Mouse (Mus musculus) myocyte (in vitro differentiated cells): ENCODE measurements around the gene Tmem259. TPM values are rescaled to one million over a fixed set of nuclear protein-coding genes. Genes with fewer than 3 reads are reported as not detected.

Source experiments
- H3K27me3 ChIP-seq: one replicate; pipeline ENCODE4 v1.6.1; 2011; ENCODE audit not compliant: control insufficient read depth, insufficient read depth, insufficient read length
- H3K36me3 ChIP-seq: one replicate; pipeline ENCODE4 v1.6.1; 2011; ENCODE audit not compliant: control insufficient read depth, insufficient read depth
- H3K4me2 ChIP-seq: one replicate; pipeline ENCODE4 v1.6.1; 2011; ENCODE audit warnings: low read depth, control low read depth
- H3K4me3 ChIP-seq: one replicate; pipeline ENCODE4 v1.5.1; 2011; ENCODE audit warnings: mild to moderate bottlenecking, control low read depth, moderate library complexity
- H3K79me2 ChIP-seq: one replicate; pipeline ENCODE4 v1.6.1; 2011; ENCODE audit not compliant: control insufficient read depth, insufficient read depth
- H3ac ChIP-seq: one replicate; pipeline ENCODE4 v1.6.1; 2011; ENCODE audit not compliant: control insufficient read depth, insufficient read length
- CEBPB ChIP-seq: IDR thresholded peaks from 2 replicates; pipeline ENCODE4 v1.6.1; 2011; ENCODE audit warnings: mild to moderate bottlenecking, moderate library complexity; ENCODE audit not compliant: poor library complexity, insufficient read depth, severe bottlenecking
- E2F4 ChIP-seq: IDR thresholded peaks from one replicate; pipeline ENCODE4 v1.6.1; 2011; ENCODE audit warnings: mild to moderate bottlenecking, control low read depth, moderate library complexity; ENCODE audit not compliant: insufficient read depth
- MAX ChIP-seq: IDR thresholded peaks from one replicate; pipeline ENCODE4 v1.6.1; 2011; ENCODE audit warnings: low read depth, mild to moderate bottlenecking, control low read depth
- MYOD1 ChIP-seq, 3 experiments: IDR thresholded peaks; one replicate each; pipeline ENCODE4 v1.6.1; 2011; ENCODE audit warnings: control low read depth in 2 of 3, low read depth in 2 of 3, mild to moderate bottlenecking in 2 of 3, moderate library complexity in 1 of 3; ENCODE audit not compliant: insufficient read length in 2 of 3, control insufficient read depth in 1 of 3
- MYOG ChIP-seq, 3 experiments: IDR thresholded peaks; one replicate each; pipeline ENCODE4 v1.6.1; 2011; ENCODE audit warnings: control low read depth in 2 of 3, low read depth in 2 of 3, mild to moderate bottlenecking in 2 of 3; ENCODE audit not compliant: insufficient read length in 2 of 3, control insufficient read depth in 1 of 3, insufficient read depth in 1 of 3
- POLR2A ChIP-seq: IDR thresholded peaks from one replicate; pipeline ENCODE4 v1.6.1; 2011; ENCODE audit warnings: low read depth, mild to moderate bottlenecking, control low read depth, moderate library complexity; ENCODE audit not compliant: insufficient read length
- POLR2AphosphoS2 ChIP-seq: IDR thresholded peaks from one replicate; pipeline ENCODE4 v1.6.1; 2011; ENCODE audit warnings: low read depth, control low read depth; ENCODE audit not compliant: insufficient read length
- REST ChIP-seq: IDR thresholded peaks from one replicate; pipeline ENCODE4 v1.6.1; 2011; ENCODE audit warnings: mild to moderate bottlenecking, control low read depth, moderate library complexity; ENCODE audit not compliant: insufficient read depth, insufficient read length
- SRF ChIP-seq: IDR thresholded peaks from one replicate; pipeline ENCODE4 v1.6.1; 2011; ENCODE audit warnings: low read depth; ENCODE audit not compliant: control insufficient read depth, insufficient read length
- TCF12 ChIP-seq: IDR thresholded peaks from one replicate; pipeline ENCODE4 v1.6.1; 2011; ENCODE audit warnings: mild to moderate bottlenecking, control low read depth; ENCODE audit not compliant: poor library complexity, insufficient read depth, severe bottlenecking
- TCF3 ChIP-seq: IDR thresholded peaks from one replicate; pipeline ENCODE4 v1.6.1; 2011; ENCODE audit warnings: low read depth, control low read depth; ENCODE audit not compliant: insufficient read length
- USF1 ChIP-seq: IDR thresholded peaks from one replicate; pipeline ENCODE4 v1.6.1; 2011; ENCODE audit warnings: low read depth, mild to moderate bottlenecking, control low read depth, moderate library complexity
- polyA plus RNA-seq: library from polyadenylated mRNA; unstranded; fragments of >200 nt; fragmentation: generic; extraction: Trizol; gene quantifications from one replicate; pipeline ENCODE4 v1.2.1, GENCODE M21; 2012; ENCODE audit warnings: missing spikeins

Gene Tmem259
- polyA plus RNA-seq, 1 experiment: 152 TPM

- peak overlapping the region; percentile 47 for H3K4me2 ChIP-seq
- peaks cover 5% of the 10 kb centered on the region for H3K36me3 ChIP-seq
- H3ac ChIP-seq: no peak overlapping the region
- no peaks in the 10 kb centered on the region for H3K27me3 ChIP-seq
- TF ChIP-seq TCF12 (no peak), MYOG (IDR thresholded peaks at IDR 0.05; ENCODE audit: control insufficient read depth in 1 of 3, insufficient read depth in 1 of 3, insufficient read length in 2 of 3, low read depth in 2 of 3) (peak in 2 of 3 experiments; percentile 49 to 66), MYOD1 (IDR thresholded peaks at IDR 0.05; ENCODE audit: control insufficient read depth in 1 of 3, insufficient read length in 2 of 3, low read depth in 2 of 3) (peak in 2 of 3 experiments; percentile 73 to 79)
- H3K4me3 ChIP-seq: no peak overlapping the region
- H3K79me2 ChIP-seq: no peaks in the 10 kb centered on the region
These were observed 49.1 kb downstream of the Tmem259 start for GRCm38 (mm10) chr10:79934794-79935569.

- no peak overlapping the region for H3K4me3 ChIP-seq
- no peak overlapping the region for H3ac ChIP-seq
- peak; percentile 68 for TF ChIP-seq USF1
- TF ChIP-seq E2F4: no peak
- TF ChIP-seq MYOG (IDR thresholded peaks at IDR 0.05; ENCODE audit: control insufficient read depth in 1 of 3, insufficient read depth in 1 of 3, insufficient read length in 2 of 3, low read depth in 2 of 3): peak; percentile 94 to 100 (median 99)
- TF ChIP-seq TCF3: peak; percentile 97
- peak; percentile 36 to 97 (median 96) for TF ChIP-seq MYOD1 (IDR thresholded peaks at IDR 0.05; ENCODE audit: control insufficient read depth in 1 of 3, insufficient read length in 2 of 3, low read depth in 2 of 3)
- TF ChIP-seq REST: no peak
- TF ChIP-seq POLR2A: peak; percentile 14
- no peak for TF ChIP-seq CEBPB
- TF ChIP-seq SRF: peak; percentile 78
- TF ChIP-seq TCF12: peak; percentile 94
- no peak for TF ChIP-seq POLR2AphosphoS2
- peak; percentile 40 for TF ChIP-seq MAX
- H3K36me3 ChIP-seq: peaks cover 5% of the 10 kb centered on the region
- H3K27me3 ChIP-seq: no peaks in the 10 kb centered on the region
- peak overlapping the region; percentile 51 for H3K4me2 ChIP-seq
- H3K79me2 ChIP-seq: no peaks in the 10 kb centered on the region
These were observed 49.8 kb downstream of the Tmem259 start for GRCm38 (mm10) chr10:79934272-79934721.

GRCm38 (mm10) chr10:79933861-79934260 lies 50.3 kb downstream of the Tmem259 start:
- no peaks in the 10 kb centered on the region for H3K27me3 ChIP-seq
- no peak for TF ChIP-seq CEBPB
- no peak for TF ChIP-seq POLR2AphosphoS2
- no peak for TF ChIP-seq REST
- no peak for TF ChIP-seq USF1
- no peak for TF ChIP-seq POLR2A
- H3K79me2 ChIP-seq: no peaks in the 10 kb centered on the region
- no peak overlapping the region for H3K4me3 ChIP-seq
- peaks cover 5% of the 10 kb centered on the region for H3K36me3 ChIP-seq
- H3ac ChIP-seq: no peak overlapping the region
- peak overlapping the region; percentile 51 for H3K4me2 ChIP-seq

GRCm38 (mm10) chr10:79933145-79933679 lies 50.9 kb downstream of the Tmem259 start:
- H3ac ChIP-seq: no peak overlapping the region
- no peak overlapping the region for H3K4me3 ChIP-seq
- TF ChIP-seq REST (no peak), MYOG (IDR thresholded peaks at IDR 0.05; ENCODE audit: control insufficient read depth in 1 of 3, insufficient read depth in 1 of 3, insufficient read length in 2 of 3, low read depth in 2 of 3) (peak in 1 of 3 experiments; percentile 10)
- peak overlapping the region; percentile 34 for H3K4me2 ChIP-seq
- H3K79me2 ChIP-seq: peaks cover under 1% of the 10 kb centered on the region
- peaks cover 5% of the 10 kb centered on the region for H3K36me3 ChIP-seq
- H3K27me3 ChIP-seq: no peaks in the 10 kb centered on the region

- Histone ChIP-seq H3ac (no peak overlapping the region), H3K27me3 (no peaks in the 10 kb centered on the region), H3K79me2 (peaks cover 4% of the 10 kb centered on the region), H3K36me3 (peaks cover 5% of the 10 kb centered on the region), H3K4me2 (peak overlapping the region; percentile 34), H3K4me3 (no peak overlapping the region)
- TF ChIP-seq TCF3: peak; percentile 88
- no peak for TF ChIP-seq CEBPB
- no peak for TF ChIP-seq E2F4
- TF ChIP-seq MYOD1 (IDR thresholded peaks at IDR 0.05; ENCODE audit: control insufficient read depth in 1 of 3, insufficient read length in 2 of 3, low read depth in 2 of 3): peak in 2 of 3 experiments; percentile 75 to 89
- TF ChIP-seq POLR2A: no peak
- peak in 2 of 3 experiments; percentile 92 to 97 for TF ChIP-seq MYOG (IDR thresholded peaks at IDR 0.05; ENCODE audit: control insufficient read depth in 1 of 3, insufficient read depth in 1 of 3, insufficient read length in 2 of 3, low read depth in 2 of 3)
- TF ChIP-seq MAX: no peak
- TF ChIP-seq SRF: no peak
- TF ChIP-seq USF1: no peak
- TF ChIP-seq POLR2AphosphoS2: no peak
- TF ChIP-seq REST: no peak
- peak; percentile 83 for TF ChIP-seq TCF12
These were observed 51.4 kb downstream of the Tmem259 start for GRCm38 (mm10) chr10:79932736-79933135.
